In the genomic region with DNA sequence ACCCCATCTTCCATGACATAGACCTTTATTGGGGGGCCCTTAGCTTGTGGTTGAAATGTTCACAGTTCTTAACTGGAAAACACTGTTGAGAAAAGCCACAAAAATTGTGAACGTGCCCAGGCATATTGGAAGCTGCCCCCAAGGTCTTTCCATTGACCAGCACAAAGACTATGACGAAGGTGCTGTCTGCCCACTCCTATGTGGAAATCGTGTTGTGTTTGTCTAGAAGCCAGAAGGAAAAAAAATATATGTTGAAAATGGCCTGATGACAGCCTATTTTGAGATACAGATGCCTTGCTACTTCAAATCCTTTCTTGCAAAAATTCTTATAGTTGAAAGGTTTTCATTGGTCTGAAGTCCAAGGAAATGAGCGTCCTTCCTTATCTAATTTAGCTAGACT, we compare ENCODE assay signal across 23 mouse cellular contexts.
DNase-seq lines count a peak whose midpoint lies in the region; ATAC-seq and TF ChIP-seq lines count a peak whose summit lies in the region.
"Had no signal": no experiment of that assay in that cellular context is flagged by ENCODE, and none has a peak within 500 bp of the region (broad histone marks: within the 10 kb centered on the region; RNA-seq: fewer than 3 reads in every experiment).

No protein-coding gene starts in this region.

- no peaks in the 10 kb centered on the region for H3K9me3 ChIP-seq in midbrain, embryonic 11.5 days (ENCODE audit: control insufficient read depth, low read length)
- no peaks in the 10 kb centered on the region for H3K9me3 ChIP-seq in midbrain, embryonic 10.5 days (replicated peaks)
- H3K9me3 ChIP-seq in hindbrain, postnatal 0 days (ENCODE audit: low read length), result no peaks in the 10 kb centered on the region
- H3K9me3 ChIP-seq: embryonic facial prominence, embryonic 10.5 days; embryonic facial prominence, embryonic 12.5 days; forebrain, embryonic 13.5 days; forebrain, embryonic 15.5 days had no signal

- H3K27ac ChIP-seq in midbrain, embryonic 11.5 days (ENCODE audit: low read depth, low read length), result no peak overlapping the region
- H3K27ac ChIP-seq in midbrain, embryonic 10.5 days (replicated peaks), result no peak overlapping the region
- H3K27ac ChIP-seq in hindbrain, postnatal 0 days, result no peak overlapping the region
- H3K27ac ChIP-seq: embryonic facial prominence, embryonic 10.5 days; embryonic facial prominence, embryonic 12.5 days; forebrain, embryonic 13.5 days; forebrain, embryonic 15.5 days had no signal

- no peak overlapping the region for H3K9ac ChIP-seq in midbrain, embryonic 11.5 days (ENCODE audit: low read length)
- H3K9ac ChIP-seq in hindbrain, postnatal 0 days (replicated peaks; ENCODE audit: low read length), result no peak overlapping the region
- H3K9ac ChIP-seq: embryonic facial prominence, embryonic 12.5 days; forebrain, embryonic 13.5 days; forebrain, embryonic 15.5 days; forebrain, postnatal 0 days had no signal

- WGBS in midbrain, embryonic 11.5 days, result 95% methylated on average over 4 of the region's 4 CpGs
- WGBS in midbrain, embryonic 10.5 days, result 89% methylated on average over 4 of the region's 4 CpGs
- WGBS in hindbrain, postnatal 0 days, result 84% methylated on average over 4 of the region's 4 CpGs

- no peak for ATAC-seq in midbrain, embryonic 11.5 days (ENCODE audit: low FRiP score)
- ATAC-seq in hindbrain, postnatal 0 days, result no peak
- ATAC-seq: activated CD4-positive, CD25-positive, alpha-beta regulatory T cell, adult 4 months; Patski had no signal

- H3K27me3 ChIP-seq in midbrain, embryonic 11.5 days (ENCODE audit: control insufficient read depth, insufficient read depth, low read length), result no peaks in the 10 kb centered on the region; the same call in 1 of the 2 replicates
- no peaks in the 10 kb centered on the region for H3K27me3 ChIP-seq in midbrain, embryonic 10.5 days (ENCODE audit: low read depth, poor library complexity, severe bottlenecking)
- H3K27me3 ChIP-seq in hindbrain, postnatal 0 days (ENCODE audit: insufficient read depth, low read length), result no peaks in the 10 kb centered on the region
- H3K27me3 ChIP-seq: embryonic facial prominence, embryonic 12.5 days; forebrain, embryonic 13.5 days; forebrain, embryonic 15.5 days; Patski had no signal

- no peak for TF ChIP-seq CTCF in hindbrain, postnatal 0 days (IDR thresholded peaks at IDR 0.05; ENCODE audit: low read depth)

- no peak overlapping the region for H3K4me2 ChIP-seq in midbrain, embryonic 11.5 days
- no peak overlapping the region for H3K4me2 ChIP-seq in hindbrain, postnatal 0 days (ENCODE audit: low read depth, low read length)
- H3K4me2 ChIP-seq: embryonic facial prominence, embryonic 12.5 days; forebrain, embryonic 13.5 days; forebrain, embryonic 15.5 days had no signal

- H3K36me3 ChIP-seq in midbrain, embryonic 11.5 days (ENCODE audit: control insufficient read depth, insufficient read depth, low read length), result no peaks in the 10 kb centered on the region
- no peaks in the 10 kb centered on the region for H3K36me3 ChIP-seq in midbrain, embryonic 10.5 days
- no peaks in the 10 kb centered on the region for H3K36me3 ChIP-seq in hindbrain, postnatal 0 days (ENCODE audit: insufficient read depth, low read length)
- H3K36me3 ChIP-seq: embryonic facial prominence, embryonic 10.5 days; embryonic facial prominence, embryonic 12.5 days; forebrain, embryonic 15.5 days had no signal

- H3K4me3 ChIP-seq in midbrain, embryonic 11.5 days (ENCODE audit: low read depth, low read length), result no peak overlapping the region
- no peak overlapping the region for H3K4me3 ChIP-seq in midbrain, embryonic 10.5 days
- no peak overlapping the region for H3K4me3 ChIP-seq in hindbrain, postnatal 0 days (ENCODE audit: low read length)
- H3K4me3 ChIP-seq: embryonic facial prominence, embryonic 10.5 days; embryonic facial prominence, embryonic 12.5 days; erythroblast, embryonic 14.5 days; forebrain, embryonic 13.5 days; forebrain, embryonic 15.5 days had no signal

- DNase-seq in midbrain, embryonic 11.5 days (ENCODE audit: low spot score, missing footprints), result peak; percentile 57
- no peak for DNase-seq in midbrain, embryonic 10.5 days (ENCODE audit: low spot score)
- peak; percentile 28 for DNase-seq in adipocyte (ENCODE audit: low spot score)
- peak; percentile 82 for DNase-seq in fat pad, adult 2 months (ENCODE audit: extremely low read depth, low read depth, low spot score)
- no peak for DNase-seq in layer of hippocampus, postnatal 36 days
- no peak for DNase-seq in hindbrain, postnatal 0 days (ENCODE audit: low spot score)
- DNase-seq in c-Kit-positive CD71-positive TER-119-positive erythroid progenitor cells, embryonic 14.5 days (ENCODE audit: low spot score), result no peak
- DNase-seq: adrenal gland, adult 2 months; adrenal gland, postnatal 10 days; adrenal gland, postnatal 25 days; cerebellum, adult 11-12 months; cerebellum, adult 2 months; cerebellum, adult 9-10 months; cerebellum, postnatal 10 days; cerebellum, postnatal 25 days; forebrain, postnatal 0 days had no signal

- no peaks in the 10 kb centered on the region for H3K4me1 ChIP-seq in midbrain, embryonic 11.5 days (ENCODE audit: control insufficient read depth, insufficient read depth, low read length)
- no peaks in the 10 kb centered on the region for H3K4me1 ChIP-seq in midbrain, embryonic 10.5 days
- no peaks in the 10 kb centered on the region for H3K4me1 ChIP-seq in hindbrain, postnatal 0 days (ENCODE audit: insufficient read depth, low read length)
- H3K4me1 ChIP-seq: embryonic facial prominence, embryonic 10.5 days; embryonic facial prominence, embryonic 12.5 days; forebrain, embryonic 15.5 days had no signal

Comparison
In these comparisons a context has a peak if more than half of its experiments do, and no peak if none do; other contexts are left out.
1. DNase-seq: peak in midbrain, embryonic 11.5 days (single experiment), adipocyte (single experiment) and fat pad, adult 2 months (single experiment); none in midbrain, embryonic 10.5 days (single experiment), layer of hippocampus, postnatal 36 days (0 of 2), hindbrain, postnatal 0 days (single experiment) and c-Kit-positive CD71-positive TER-119-positive erythroid progenitor cells, embryonic 14.5 days (single experiment).